Mouse (Mus musculus) forebrain, embryonic 10.5 days (tissue): ENCODE measurements around the gene Uncx. TPM values are rescaled to one million over a fixed set of nuclear protein-coding genes. Genes with fewer than 3 reads are reported as not detected.

Experiments used
- DNase-seq: peaks from one replicate; pipeline ENCODE4 v3.0.0-alpha.2; 2017; ENCODE audit warnings: low spot score; ENCODE audit errors: extremely low spot score
- H3K27ac ChIP-seq: fragments of 300-500 bp; sonication (generic); 2 replicates; pipeline ENCODE4 v1.5.1; 2016; ENCODE audit warnings: mild to moderate bottlenecking
- H3K27me3 ChIP-seq: fragments of 300-500 bp; sonication (generic); 2 replicates; pipeline ENCODE4 v1.6.1; 2016; ENCODE audit warnings: mild to moderate bottlenecking; ENCODE audit not compliant: poor library complexity, severe bottlenecking
- H3K36me3 ChIP-seq: fragments of 300-500 bp; sonication (generic); replicated peaks from 2 replicates; pipeline ENCODE4 v1.6.1; 2016; ENCODE audit warnings: mild to moderate bottlenecking, moderate library complexity
- H3K4me1 ChIP-seq: fragments of 300-500 bp; sonication (generic); 2 replicates; pipeline ENCODE4 v1.6.1; 2016
- H3K4me3 ChIP-seq: fragments of 300-500 bp; sonication (generic); 2 replicates; pipeline ENCODE4 v1.5.1; 2016; ENCODE audit warnings: mild to moderate bottlenecking, moderate library complexity
- H3K9me3 ChIP-seq: fragments of 300-500 bp; sonication (generic); 2 replicates; pipeline ENCODE4 v1.6.1; 2016; ENCODE audit warnings: mild to moderate bottlenecking, moderate library complexity
- WGBS: fragments of 180-500 bp; shearing (Covaris S2); methylation state at CpG from one replicate; pipeline ENCODE4 v1.1.7; 2016; 5-methylcytosine and 5-hydroxymethylcytosine counted together
- polyA plus RNA-seq: library from polyadenylated mRNA; unstranded; fragments of >200 nt; fragmentation: Nextera tagmentation; extraction: Ambion mirVana; gene quantifications from 2 replicates; pipeline ENCODE4 v1.2.1, GENCODE M21; 2016

The Uncx gene
- polyA plus RNA-seq, 1 experiment from 2014 or later, result 9.4 TPM

DNA sequence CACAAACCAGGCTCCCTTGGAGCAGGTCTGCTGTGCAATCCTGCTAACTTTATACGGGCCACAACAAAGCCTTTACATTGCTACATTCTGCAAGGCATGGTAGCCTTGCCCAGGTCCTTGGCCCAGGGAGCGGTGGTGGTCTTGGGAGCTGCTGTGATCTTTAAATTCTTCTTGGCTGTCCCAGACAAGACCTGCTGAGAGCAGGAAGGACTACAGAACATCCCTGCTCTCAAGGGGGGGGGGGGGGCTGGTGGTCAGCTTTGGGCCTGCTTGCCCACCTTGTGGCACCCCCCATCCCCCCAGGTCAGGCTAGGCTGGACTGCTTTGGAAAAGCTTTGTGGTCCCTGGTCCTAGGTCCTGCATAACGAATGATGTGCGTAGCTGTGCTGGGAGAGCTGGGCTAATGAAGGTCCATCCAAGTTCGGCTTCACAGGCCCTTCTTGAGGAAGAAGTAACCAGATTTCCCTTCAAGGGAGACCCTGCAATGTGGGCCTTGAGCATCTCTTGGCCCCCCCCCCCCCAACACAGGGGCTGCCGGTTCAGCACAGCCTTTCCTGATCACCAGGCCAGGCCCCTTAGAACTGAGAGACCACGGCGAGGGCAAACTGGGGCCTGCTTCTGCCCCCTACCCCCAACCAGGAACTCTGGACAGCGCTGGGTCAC, 2.5 kb downstream of the Uncx start:
- WGBS, result under 1% methylated on average over 9 of the region's 9 CpGs
- no peak for DNase-seq
- no peaks in the 10 kb centered on the region for H3K36me3 ChIP-seq
- peaks cover 84% of the 10 kb centered on the region for H3K4me1 ChIP-seq
- no peaks in the 10 kb centered on the region for H3K9me3 ChIP-seq
- H3K27ac ChIP-seq, result peak overlapping the region; percentile 67
- peak overlapping the region; percentile 42 for H3K4me3 ChIP-seq
- H3K27me3 ChIP-seq, result peaks cover 100% of the 10 kb centered on the region

DNA sequence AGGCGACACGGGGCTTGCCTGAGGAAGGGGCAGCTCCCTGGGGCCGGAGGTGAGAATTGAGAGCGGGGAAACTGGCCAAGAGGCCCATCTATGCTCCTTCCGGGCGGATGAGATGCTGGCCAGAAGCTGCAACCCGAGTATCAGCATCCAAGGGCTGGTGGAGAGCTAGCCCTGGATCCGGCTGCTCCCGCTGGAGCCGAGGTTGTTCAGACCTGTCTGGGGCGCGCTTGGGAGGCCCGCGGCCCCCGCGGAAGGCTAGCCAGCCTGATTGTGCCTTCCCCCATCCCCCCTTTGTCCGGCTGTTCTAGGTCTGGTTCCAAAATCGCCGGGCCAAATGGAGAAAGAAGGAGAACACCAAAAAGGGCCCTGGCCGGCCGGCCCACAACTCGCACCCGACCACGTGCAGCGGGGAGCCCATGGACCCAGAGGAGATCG, 3.1 kb downstream of the Uncx start:
- no peaks in the 10 kb centered on the region for H3K36me3 ChIP-seq
- H3K9me3 ChIP-seq, result no peaks in the 10 kb centered on the region
- under 1% methylated on average over 26 of the region's 26 CpGs for WGBS
- DNase-seq, result peak; percentile 57
- H3K27me3 ChIP-seq, result peaks cover 100% of the 10 kb centered on the region
- H3K4me3 ChIP-seq, result peak overlapping the region; percentile 42
- peaks cover 82% of the 10 kb centered on the region for H3K4me1 ChIP-seq
- H3K27ac ChIP-seq, result peak overlapping the region; percentile 67

DNA sequence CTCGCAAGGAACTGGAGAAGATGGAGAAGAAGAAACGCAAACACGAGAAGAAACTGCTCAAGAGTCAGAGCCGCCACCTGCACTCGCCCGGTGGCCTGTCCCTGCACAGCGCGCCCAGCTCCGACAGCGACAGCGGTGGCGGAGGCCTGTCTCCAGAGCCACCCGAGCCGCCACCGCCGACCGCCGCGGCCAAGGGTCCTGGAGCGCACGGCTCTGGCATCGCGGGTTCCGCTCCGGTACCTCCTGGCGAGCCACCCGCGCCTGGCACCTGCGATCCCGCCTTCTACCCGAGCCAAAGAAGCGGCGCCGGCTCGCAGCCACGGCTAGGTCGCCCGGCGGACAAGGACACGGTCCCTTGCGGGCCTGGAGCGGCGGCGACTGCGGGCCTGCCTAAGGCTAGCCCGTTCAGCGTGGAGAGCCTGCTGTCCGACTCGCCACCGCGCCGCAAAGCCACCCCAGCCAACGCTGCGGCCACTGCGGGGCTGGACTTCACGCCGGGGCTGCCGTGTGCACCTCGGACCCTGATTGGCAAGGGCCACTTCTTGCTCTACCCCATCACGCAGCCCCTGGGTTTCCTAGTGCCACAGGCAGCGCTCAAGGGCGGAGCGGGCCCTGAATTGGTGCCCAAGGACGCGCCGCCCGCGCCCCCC, 3.6 kb downstream of the Uncx start:
- peak; percentile 67 for DNase-seq
- Histone ChIP-seq H3K36me3 (no peaks in the 10 kb centered on the region), H3K27me3 (peaks cover 100% of the 10 kb centered on the region), H3K9me3 (no peaks in the 10 kb centered on the region), H3K27ac (peak overlapping the region; percentile 67), H3K4me3 (peak overlapping the region; percentile 42), H3K4me1 (peaks cover 82% of the 10 kb centered on the region)
- WGBS, result under 1% methylated on average over 68 of the region's 68 CpGs

DNA sequence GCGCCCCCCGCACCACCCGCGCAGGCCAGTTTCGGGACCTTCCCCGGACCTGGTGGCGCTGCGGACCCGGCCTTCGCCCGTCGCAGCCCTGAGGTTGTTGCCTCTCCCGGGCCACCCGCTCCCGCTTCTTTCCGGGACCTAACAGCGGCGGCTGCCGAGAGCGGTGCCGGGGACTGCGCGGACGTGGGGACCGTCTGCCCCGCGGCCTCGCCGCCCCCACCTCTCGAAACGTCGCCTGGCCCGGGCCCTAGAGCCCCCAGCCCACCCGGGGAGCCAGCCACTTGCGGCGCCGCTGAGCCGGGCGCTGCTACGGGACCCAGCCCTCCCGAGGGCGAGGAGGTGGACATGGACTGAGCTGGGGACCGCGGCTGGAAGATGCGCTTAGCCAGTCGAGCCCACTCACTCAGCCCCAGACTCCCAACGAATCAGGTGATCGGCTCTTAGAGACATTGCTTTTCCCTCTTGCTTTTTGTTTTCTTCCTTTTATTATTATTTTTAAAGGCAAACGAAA, 4.2 kb downstream of the Uncx start:
- peaks cover 100% of the 10 kb centered on the region for H3K27me3 ChIP-seq
- under 1% methylated on average over 48 of the region's 49 CpGs for whole genome bisulfite sequencing
- peak overlapping the region; percentile 42 for H3K4me3 ChIP-seq
- H3K4me1 ChIP-seq, result peaks cover 85% of the 10 kb centered on the region
- H3K36me3 ChIP-seq, result no peaks in the 10 kb centered on the region
- DNase-seq, result peak; percentile 61
- H3K9me3 ChIP-seq, result no peaks in the 10 kb centered on the region
- peak overlapping the region; percentile 67 for H3K27ac ChIP-seq

DNA sequence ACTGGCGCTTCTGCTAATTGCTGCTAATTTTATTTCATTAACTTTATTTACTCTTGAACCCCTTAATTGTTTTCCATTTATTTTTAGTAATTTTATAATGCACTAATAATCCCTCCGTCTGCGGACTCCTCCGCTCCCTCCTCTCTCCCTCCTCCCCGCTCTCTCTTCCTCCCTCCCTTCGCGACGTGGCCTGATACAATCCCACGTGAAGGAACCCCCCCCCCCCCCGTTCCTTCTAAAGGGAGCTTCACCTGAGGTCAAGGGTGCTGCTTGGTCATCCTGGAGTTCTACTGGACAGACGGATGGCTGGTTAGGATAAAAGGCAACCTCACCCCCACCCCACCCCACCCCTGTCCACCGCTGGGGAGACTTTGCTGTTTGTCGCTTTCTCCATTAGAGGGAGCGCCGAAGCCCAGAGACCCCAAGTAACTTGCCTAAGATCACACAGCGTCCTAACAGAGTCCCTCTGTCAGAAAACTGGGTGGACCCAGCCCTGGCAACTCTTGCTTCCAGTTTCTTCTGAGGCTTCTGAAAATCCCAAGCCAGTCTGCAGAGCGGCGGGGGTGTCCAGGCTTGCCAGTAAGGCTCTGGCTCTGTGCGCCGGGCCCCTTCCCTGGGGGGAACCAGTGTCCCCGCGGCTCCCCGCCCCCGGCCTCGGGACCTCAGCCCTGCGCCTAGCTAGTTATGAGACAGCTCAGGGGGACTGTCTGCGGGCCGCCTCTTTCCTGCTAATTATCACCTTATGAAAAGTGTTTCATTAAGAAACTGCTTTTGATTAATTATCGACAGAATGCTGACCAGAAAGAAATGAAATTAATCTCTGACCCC, 10.4 kb downstream of the Uncx start:
- no peaks in the 10 kb centered on the region for H3K36me3 ChIP-seq
- H3K4me1 ChIP-seq, result peaks cover 95% of the 10 kb centered on the region
- H3K9me3 ChIP-seq, result no peaks in the 10 kb centered on the region
- WGBS, result 2% methylated on average over 29 of the region's 29 CpGs
- peaks cover 100% of the 10 kb centered on the region for H3K27me3 ChIP-seq
- no peak for DNase-seq
- peak overlapping the region; percentile 31; the same call in 1 of the 2 replicates for H3K4me3 ChIP-seq
- H3K27ac ChIP-seq, result no peak overlapping the region

DNA sequence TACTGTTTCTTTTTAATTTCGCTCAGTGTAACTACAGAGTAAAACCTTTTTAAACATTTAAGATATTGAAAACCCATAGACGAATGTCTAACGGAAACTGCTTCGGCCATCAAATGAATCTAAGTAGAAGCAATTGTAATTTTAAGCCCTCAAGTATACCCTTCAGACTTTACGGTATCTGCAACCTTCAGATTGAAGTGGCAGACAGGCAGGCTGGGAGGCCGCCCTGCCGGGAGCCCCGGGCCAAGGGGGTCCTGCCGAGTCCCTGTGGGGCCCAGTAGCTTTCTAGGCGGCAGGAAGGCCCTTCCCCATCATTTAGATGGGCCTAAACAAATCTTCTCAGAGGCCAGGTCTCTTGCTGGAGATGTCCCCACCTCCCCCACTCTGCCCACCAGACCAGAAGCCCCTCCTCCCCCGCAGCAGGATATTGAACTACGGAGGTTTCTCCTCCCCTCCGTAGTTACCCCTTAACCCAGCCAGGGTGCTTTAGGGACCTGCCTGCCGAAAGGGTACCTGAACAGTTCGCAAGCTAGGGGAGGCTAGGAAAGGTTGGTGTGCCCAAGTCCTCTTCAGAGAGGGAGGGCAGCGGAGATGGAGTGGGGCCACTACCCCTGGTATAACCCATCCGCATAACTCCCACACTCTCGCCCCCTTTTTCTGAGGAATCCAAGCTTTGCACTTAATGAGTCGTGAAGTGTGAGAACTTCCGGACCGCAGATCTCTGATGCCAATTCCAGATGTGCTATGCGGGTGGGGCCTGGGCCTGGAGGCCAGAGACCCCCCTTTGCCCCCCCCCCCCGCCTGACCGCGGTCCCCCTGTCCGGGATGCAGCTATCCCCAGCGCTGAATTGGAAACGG, 11.4 kb downstream of the Uncx start:
- Histone ChIP-seq H3K4me1 (peaks cover 95% of the 10 kb centered on the region), H3K27me3 (peaks cover 100% of the 10 kb centered on the region), H3K9me3 (no peaks in the 10 kb centered on the region), H3K36me3 (no peaks in the 10 kb centered on the region), H3K27ac (no peak overlapping the region), H3K4me3 (peak overlapping the region; percentile 18; the same call in 1 of the 2 replicates)
- WGBS, result 2% methylated on average over 28 of the region's 28 CpGs
- DNase-seq, result no peak

DNA sequence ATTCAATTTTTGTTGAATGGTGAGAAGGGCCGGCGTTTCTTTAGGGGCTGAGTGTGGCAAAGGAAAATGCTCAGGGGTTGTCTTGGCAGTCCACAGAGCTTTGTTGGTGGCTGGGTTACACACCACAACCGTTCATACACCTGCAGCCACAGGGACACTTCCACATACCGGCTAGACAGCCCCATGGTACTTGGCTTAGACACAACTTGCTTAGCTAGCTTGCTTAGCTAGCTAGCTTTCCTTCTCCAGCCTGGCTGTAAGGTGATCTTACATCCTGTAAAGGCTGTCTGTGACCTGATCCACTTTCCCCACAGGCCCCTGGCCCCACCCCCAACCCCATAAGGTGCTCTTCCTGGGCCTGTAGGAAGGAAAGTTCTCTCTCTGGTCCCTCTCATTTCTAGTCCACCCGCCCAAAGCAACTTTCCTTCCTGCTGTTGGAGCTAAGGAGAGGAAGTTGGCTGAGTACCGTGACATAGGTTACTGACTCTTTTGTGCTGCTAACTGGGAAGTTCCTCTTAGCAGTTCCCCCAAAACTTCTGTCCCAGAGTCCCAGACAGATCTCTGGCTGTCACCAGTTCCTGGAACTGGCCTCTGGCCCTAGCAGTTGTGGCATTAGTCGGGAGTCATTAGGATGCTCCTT, 12.3 kb downstream of the Uncx start:
- WGBS, result 3% methylated on average over 7 of the region's 7 CpGs
- Histone ChIP-seq H3K36me3 (no peaks in the 10 kb centered on the region), H3K4me1 (peaks cover 93% of the 10 kb centered on the region), H3K27ac (no peak overlapping the region), H3K27me3 (peaks cover 100% of the 10 kb centered on the region), H3K4me3 (no peak overlapping the region), H3K9me3 (no peaks in the 10 kb centered on the region)
- DNase-seq, result no peak

DNA sequence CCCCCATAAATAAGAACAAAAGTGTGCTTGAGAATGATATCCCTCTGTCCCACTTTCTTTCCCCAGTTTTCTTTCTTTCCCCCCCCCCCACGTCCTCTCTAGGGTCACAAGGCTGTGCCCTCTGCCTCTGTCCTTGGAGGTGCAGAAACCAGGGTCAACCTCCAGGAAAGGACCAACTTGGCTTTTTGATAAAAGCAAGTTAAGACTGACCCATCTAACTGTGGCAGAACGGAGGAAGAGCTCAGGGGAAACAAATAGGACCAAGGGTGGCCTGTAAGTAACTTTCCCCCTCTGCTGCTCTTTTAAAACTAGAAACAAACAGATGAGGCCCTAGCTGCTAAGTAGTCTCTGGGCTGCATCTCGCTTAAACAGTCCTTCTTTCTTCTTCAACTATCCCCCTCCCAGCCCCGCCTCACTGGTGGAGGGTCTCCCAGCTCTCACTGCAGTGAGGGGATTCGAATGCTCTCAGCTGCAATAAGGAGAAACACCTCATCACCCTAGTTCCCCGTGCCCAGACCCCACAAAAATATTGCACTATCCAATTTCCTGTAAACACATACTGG, 12.9 kb downstream of the Uncx start:
- no peak for DNase-seq
- peaks cover 100% of the 10 kb centered on the region for H3K27me3 ChIP-seq

DNA sequence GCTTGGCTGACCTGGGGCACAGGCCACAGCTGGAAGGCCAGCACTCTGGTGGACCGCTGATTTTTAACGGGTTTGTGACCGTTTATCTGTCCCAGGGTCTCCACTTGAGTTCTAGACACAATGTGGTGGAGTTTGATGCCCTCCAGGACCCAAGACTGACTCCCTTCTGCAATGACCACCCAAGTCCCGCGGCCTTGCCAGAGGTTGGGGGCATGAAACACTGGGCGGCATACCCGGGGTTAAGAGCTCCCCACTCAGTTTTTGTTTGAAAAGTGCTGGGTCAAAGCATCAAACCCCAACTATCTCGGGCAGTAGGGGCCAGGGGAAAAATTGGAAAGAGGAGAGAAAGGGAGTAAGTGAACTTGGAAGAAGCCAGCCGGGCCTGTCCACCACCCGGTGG, 13.8 kb downstream of the Uncx start:
- no peak overlapping the region for H3K27ac ChIP-seq
- H3K4me3 ChIP-seq, result no peak overlapping the region
- peaks cover 100% of the 10 kb centered on the region for H3K27me3 ChIP-seq
- peaks cover 81% of the 10 kb centered on the region for H3K4me1 ChIP-seq
- H3K9me3 ChIP-seq, result no peaks in the 10 kb centered on the region
- no peaks in the 10 kb centered on the region for H3K36me3 ChIP-seq
- 2% methylated on average over 10 of the region's 10 CpGs for WGBS
- no peak for DNase-seq

More for the DNA sequence above, 12.9 kb downstream of the Uncx start:
- Histone ChIP-seq H3K9me3 (no peaks in the 10 kb centered on the region), H3K36me3 (no peaks in the 10 kb centered on the region), H3K4me3 (no peak overlapping the region), H3K4me1 (peaks cover 90% of the 10 kb centered on the region), H3K27ac (no peak overlapping the region)
- WGBS, result 0% methylated on average over 6 of the region's 6 CpGs

DNA sequence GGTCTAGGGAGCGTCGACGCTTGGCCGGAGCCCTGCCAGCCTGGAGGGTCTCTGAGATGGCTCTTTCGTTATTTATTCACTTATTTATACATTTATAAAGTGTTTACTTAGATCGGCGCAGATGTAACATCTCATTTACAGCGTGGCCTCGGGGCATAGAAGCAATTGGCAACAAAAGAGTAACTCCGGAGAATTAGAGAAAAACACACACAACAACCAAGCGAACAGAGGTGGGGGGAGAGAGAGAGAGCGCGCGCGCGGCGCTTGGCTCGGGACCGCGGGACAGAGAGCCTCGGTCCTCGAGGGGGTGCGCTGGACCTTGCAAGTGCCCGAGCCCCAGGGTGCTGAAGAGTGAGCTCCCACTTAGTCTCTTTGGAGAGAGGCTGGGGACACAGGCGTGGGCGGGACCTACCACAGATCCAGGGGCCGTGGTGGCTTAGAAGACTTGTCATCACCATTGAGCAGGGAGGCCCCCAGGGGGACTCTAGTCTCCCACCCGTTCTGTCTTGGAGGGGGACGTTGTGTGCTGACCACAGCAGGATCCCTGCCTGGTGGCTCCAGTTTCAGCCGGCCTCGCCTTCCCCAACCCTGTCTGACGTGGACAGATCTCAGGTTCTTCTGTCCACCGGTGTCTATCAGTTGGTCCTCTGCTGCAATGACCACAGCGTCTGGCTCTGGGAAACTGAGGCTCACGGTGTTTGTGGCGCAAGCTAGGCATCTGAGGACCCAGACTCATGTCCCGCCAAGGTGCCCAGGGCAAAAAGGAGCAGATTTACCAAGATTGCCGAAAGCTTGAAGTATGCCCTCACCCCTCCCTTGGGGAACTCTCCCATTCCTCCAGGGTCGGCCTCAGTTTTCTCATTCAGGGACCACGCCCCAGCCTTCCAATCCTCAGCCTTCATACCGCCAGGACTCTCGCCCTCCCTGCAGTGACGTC, 14.5 kb downstream of the Uncx start:
- 1% methylated on average over 43 of the region's 43 CpGs for WGBS
- DNase-seq, result no peak
- no peaks in the 10 kb centered on the region for H3K36me3 ChIP-seq
- H3K27ac ChIP-seq, result peak overlapping the region; percentile 41; the same call in 1 of the 2 replicates
- H3K9me3 ChIP-seq, result no peaks in the 10 kb centered on the region
- peaks cover 100% of the 10 kb centered on the region for H3K27me3 ChIP-seq
- H3K4me3 ChIP-seq, result peak overlapping the region; percentile 38
- peaks cover 74% of the 10 kb centered on the region for H3K4me1 ChIP-seq

DNA sequence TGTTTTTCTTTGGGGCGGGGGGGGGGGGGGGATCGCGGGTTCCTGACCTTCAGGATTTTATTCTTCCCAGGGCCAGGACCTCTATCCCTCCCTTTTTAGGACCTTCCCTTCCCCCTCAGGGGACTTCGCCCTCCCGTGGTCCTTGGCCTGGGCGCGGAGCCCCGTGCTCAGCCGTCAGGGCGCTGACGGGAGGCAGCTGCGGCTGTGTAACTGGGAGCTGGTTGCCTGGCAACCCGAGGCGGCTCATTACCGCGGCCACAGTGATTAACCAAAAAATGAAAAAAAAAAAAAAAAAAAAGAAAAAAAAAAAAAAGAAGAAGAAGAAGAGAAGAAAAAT, 15.1 kb downstream of the Uncx start:
- WGBS, result under 1% methylated on average over 16 of the region's 16 CpGs
- Histone ChIP-seq H3K27me3 (peaks cover 100% of the 10 kb centered on the region), H3K9me3 (no peaks in the 10 kb centered on the region), H3K27ac (peak overlapping the region; percentile 41; the same call in 1 of the 2 replicates), H3K4me1 (peaks cover 70% of the 10 kb centered on the region), H3K4me3 (peak overlapping the region; percentile 38), H3K36me3 (no peaks in the 10 kb centered on the region)
- DNase-seq, result peak; percentile 68
